Mouse (Mus musculus): Measurements from ENCODE around the gene Rpl10. TPM values are rescaled to one million over a fixed set of nuclear protein-coding genes. Genes with fewer than 3 reads are reported as not detected.

Gene Rpl10
- polyA plus RNA-seq, 2 experiments, result 522 to 1,216 TPM

DNA sequence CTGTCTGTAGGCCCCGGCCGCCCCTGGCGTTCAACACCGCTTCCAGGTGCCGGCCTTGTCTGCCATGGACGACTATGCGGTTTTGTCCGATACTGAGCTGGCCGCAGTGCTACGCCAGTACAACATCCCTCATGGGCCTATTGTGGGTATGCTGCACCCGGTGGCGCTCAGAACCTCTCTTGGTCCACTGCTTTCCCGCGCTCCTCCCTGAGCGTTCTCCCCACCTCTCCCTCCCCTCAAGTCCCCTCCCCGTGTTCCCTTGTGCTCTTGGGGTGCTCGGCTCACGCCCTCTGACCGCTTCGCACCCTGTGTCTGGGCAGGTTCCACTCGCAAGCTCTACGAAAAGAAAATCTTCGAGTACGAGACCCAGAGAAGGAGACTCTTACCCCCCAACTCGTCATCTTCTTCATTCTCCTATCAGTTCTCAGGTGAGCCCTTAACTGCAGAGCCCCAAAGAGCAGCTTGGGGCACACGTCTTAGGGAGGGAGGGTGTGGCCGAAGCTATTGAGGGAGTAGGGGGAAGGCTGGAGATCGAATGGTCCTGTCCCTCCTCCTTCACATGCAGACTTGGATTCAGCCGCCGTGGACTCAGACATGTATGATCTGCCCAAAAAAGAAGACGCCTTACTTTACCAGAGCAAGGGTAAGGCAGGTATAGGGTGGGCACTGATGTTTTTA is 15.6 kb upstream of the Rpl10 start:
- no peak for DNase-seq (ENCODE audit: low read depth in 3 of 3, low spot score in 3 of 3)
- H3K4me2 ChIP-seq (ENCODE audit: low read depth), result peak overlapping the region; percentile 57
- H3K4me1 ChIP-seq (replicated peaks; ENCODE audit: control insufficient read depth in 2 of 2, insufficient read depth in 2 of 2, low read length in 1 of 2), result peaks cover 0 to 5% of the 10 kb centered on the region in 2 experiments; a peak in 2 of 4 replicates
- peak overlapping the region; percentile 78 for H3K9ac ChIP-seq (replicated peaks)
- ATAC-seq (ENCODE audit: insufficient read depth), result peak; percentile 66
- 14% methylated on average over 31 of the region's 31 CpGs for WGBS (ENCODE audit: insufficient replicate concordance)
- peak overlapping the region; percentile 74 for H3K4me3 ChIP-seq (ENCODE audit: insufficient read depth in 1 of 2, low read depth in 2 of 2, low read length in 2 of 2)
- no peak for TF ChIP-seq EP300 (IDR thresholded peaks at IDR 0.05; ENCODE audit: low read depth)
- TF ChIP-seq CTCF (IDR thresholded peaks at IDR 0.05; ENCODE audit: low read depth), result peak; percentile 17; the same call in 1 of the 2 replicates
- no peaks in the 10 kb centered on the region; the same call in 1 of the 2 replicates for H3K36me3 ChIP-seq (replicated peaks; ENCODE audit: control insufficient read depth, insufficient read depth, low read depth)
- no peaks in the 10 kb centered on the region for H3K27me3 ChIP-seq (ENCODE audit: control insufficient read depth, insufficient read depth, low read length)
- no peaks in the 10 kb centered on the region for H3K9me3 ChIP-seq (ENCODE audit: control insufficient read depth, low read length)
- H3K27ac ChIP-seq, result peak overlapping the region; percentile 82

DNA sequence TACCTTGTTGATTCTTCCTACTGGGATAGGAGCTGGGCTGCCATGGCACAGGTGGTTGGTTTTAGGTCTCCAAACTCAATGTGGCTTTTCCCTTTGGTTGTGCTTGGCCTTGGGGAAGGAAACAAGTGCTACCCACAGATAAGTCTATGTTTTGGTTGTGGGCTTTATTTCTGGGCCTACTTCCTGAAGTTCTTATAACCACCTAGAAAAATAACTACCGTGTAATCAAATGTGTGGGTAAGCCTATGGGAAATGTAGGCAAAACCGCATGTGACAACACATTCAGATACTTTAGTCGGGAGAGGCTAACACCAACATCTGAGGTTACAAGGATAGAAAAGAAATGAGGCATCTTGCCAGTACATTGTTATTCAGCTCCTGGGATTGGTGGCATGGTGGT is 12.9 kb upstream of the Rpl10 start:
- Histone ChIP-seq H3K27me3 (ENCODE audit: control insufficient read depth, insufficient read depth, low read length) (no peaks in the 10 kb centered on the region), H3K27ac (no peak overlapping the region), H3K9me3 (ENCODE audit: control insufficient read depth, low read length) (no peaks in the 10 kb centered on the region), H3K4me1 (replicated peaks; ENCODE audit: control insufficient read depth in 2 of 2, insufficient read depth in 2 of 2, low read length in 1 of 2) (peaks cover 0 to 5% of the 10 kb centered on the region in 2 experiments; a peak in 2 of 4 replicates), H3K9ac (replicated peaks) (no peak overlapping the region), H3K36me3 (replicated peaks; ENCODE audit: control insufficient read depth, insufficient read depth, low read depth) (no peaks in the 10 kb centered on the region; the same call in 1 of the 2 replicates), H3K4me2 (ENCODE audit: low read depth) (no peak overlapping the region), H3K4me3 (ENCODE audit: insufficient read depth in 1 of 2, low read depth in 2 of 2, low read length in 2 of 2) (no peak overlapping the region)
- no peak for ATAC-seq (ENCODE audit: insufficient read depth)
- WGBS (ENCODE audit: insufficient replicate concordance), result 62% methylated on average over 3 of the region's 3 CpGs
- DNase-seq (ENCODE audit: low read depth in 3 of 3, low spot score in 3 of 3), result no peak
- TF ChIP-seq EP300 (IDR thresholded peaks at IDR 0.05; ENCODE audit: low read depth), result no peak
- TF ChIP-seq CTCF (IDR thresholded peaks at IDR 0.05; ENCODE audit: low read depth), result no peak

DNA sequence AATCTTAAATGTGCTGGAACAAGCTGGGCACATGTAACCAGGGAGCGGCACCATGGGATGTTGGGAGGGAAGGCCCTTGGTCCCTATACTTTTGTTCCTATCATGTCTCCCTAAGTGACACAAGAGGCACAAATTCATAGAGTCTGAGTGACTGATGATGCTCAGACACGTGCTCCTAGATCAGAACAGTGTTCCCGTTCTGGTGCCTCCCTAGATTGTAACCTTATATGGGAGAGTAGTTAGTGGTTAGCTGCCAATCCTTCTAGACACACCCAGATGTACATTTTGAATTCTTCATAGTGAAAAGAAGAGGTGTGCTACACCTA is 913 bp upstream of the Rpl10 start:
- 31% methylated on average over 3 of the region's 3 CpGs for WGBS (ENCODE audit: insufficient replicate concordance)
- H3K4me3 ChIP-seq (ENCODE audit: insufficient read depth in 1 of 2, low read depth in 2 of 2, low read length in 2 of 2), result peak overlapping the region; percentile 72 to 99
- no peaks in the 10 kb centered on the region for H3K9me3 ChIP-seq (ENCODE audit: control insufficient read depth, low read length)
- DNase-seq (ENCODE audit: low read depth in 3 of 3, low spot score in 3 of 3) (no peak), ATAC-seq (ENCODE audit: insufficient read depth) (0 out of 2 replicates have a peak, but pooled peaks have one; percentile 2)
- H3K4me2 ChIP-seq (ENCODE audit: low read depth), result peak overlapping the region; percentile 75
- H3K4me1 ChIP-seq (replicated peaks; ENCODE audit: control insufficient read depth in 2 of 2, insufficient read depth in 2 of 2, low read length in 1 of 2), result peaks cover 3 to 7% of the 10 kb centered on the region in 2 experiments; a peak in 3 of 4 replicates
- no peaks in the 10 kb centered on the region for H3K27me3 ChIP-seq (ENCODE audit: control insufficient read depth, insufficient read depth, low read length)
- peaks cover 10% of the 10 kb centered on the region; the same call in 1 of the 2 replicates for H3K36me3 ChIP-seq (replicated peaks; ENCODE audit: control insufficient read depth, insufficient read depth, low read depth)
- TF ChIP-seq CTCF (IDR thresholded peaks at IDR 0.05; ENCODE audit: low read depth) (no peak), EP300 (IDR thresholded peaks at IDR 0.05; ENCODE audit: low read depth) (no peak)
- peak overlapping the region; percentile 71 for H3K9ac ChIP-seq (replicated peaks)
- peak overlapping the region; percentile 89 for H3K27ac ChIP-seq

DNA sequence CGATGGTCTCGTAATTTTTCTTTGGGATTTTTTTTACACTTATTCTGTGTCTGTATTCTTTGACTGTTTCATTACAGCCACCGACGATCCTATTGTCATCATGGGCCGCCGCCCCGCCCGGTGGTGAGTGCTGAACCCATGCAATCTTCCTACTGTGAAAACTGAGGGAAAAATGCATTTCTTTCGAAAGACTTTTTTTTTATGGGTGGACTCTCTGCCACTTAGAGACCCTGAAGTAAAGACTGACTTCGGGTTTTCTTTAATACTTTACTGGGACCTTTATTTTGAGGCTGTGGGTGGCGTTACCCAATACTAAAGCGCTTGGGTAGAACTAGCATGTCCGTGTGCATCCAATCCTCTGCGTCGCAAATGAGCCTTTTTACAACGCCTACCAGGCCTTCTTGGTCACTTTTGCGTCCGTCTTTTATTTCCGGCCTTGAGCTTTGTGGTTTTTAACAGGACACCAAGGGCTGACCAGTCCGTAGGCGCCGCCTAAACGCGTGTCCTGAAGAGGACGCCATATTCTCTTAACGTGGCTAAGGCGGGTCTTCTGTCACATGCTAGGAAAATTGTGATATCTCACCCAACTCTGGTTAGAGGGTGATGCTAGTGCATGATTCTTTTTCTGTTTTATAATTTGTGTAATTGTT is 415 bp downstream of the Rpl10 start:
- 11% methylated on average over 27 of the region's 27 CpGs for WGBS (ENCODE audit: insufficient replicate concordance)
- Histone ChIP-seq H3K9me3 (ENCODE audit: control insufficient read depth, low read length) (no peaks in the 10 kb centered on the region), H3K27ac (peak overlapping the region; percentile 62), H3K36me3 (replicated peaks; ENCODE audit: control insufficient read depth, insufficient read depth, low read depth) (peaks cover 10% of the 10 kb centered on the region; the same call in 1 of the 2 replicates), H3K4me2 (ENCODE audit: low read depth) (peak overlapping the region; percentile 72), H3K27me3 (ENCODE audit: control insufficient read depth, insufficient read depth, low read length) (no peaks in the 10 kb centered on the region), H3K4me3 (ENCODE audit: insufficient read depth in 1 of 2, low read depth in 2 of 2, low read length in 2 of 2) (peak overlapping the region; percentile 72 to 99), H3K4me1 (replicated peaks; ENCODE audit: control insufficient read depth in 2 of 2, insufficient read depth in 2 of 2, low read length in 1 of 2) (peaks cover 3 to 7% of the 10 kb centered on the region in 2 experiments; a peak in 3 of 4 replicates), H3K9ac (replicated peaks) (peak overlapping the region; percentile 88)
- ATAC-seq (ENCODE audit: insufficient read depth), result no peak
- no peak for TF ChIP-seq EP300 (IDR thresholded peaks at IDR 0.05; ENCODE audit: low read depth)
- no peak for TF ChIP-seq CTCF (IDR thresholded peaks at IDR 0.05; ENCODE audit: low read depth)
- no peak for DNase-seq (ENCODE audit: low read depth in 3 of 3, low spot score in 3 of 3)
